Mouse (Mus musculus) embryo, embryonic 11.5 days (tissue): ENCODE data around the gene Epb41l2.

Experiments used
- DNase-seq: peaks from one replicate; pipeline ENCODE4 v3.0.0-alpha.2; 2012; ENCODE audit warnings: low read depth, low spot score

The Epb41l2 gene

GRCm38 (mm10) chr10:25499323-25500071 is 139.9 kb downstream of the Epb41l2 start:
- no peak for DNase-seq

DNA sequence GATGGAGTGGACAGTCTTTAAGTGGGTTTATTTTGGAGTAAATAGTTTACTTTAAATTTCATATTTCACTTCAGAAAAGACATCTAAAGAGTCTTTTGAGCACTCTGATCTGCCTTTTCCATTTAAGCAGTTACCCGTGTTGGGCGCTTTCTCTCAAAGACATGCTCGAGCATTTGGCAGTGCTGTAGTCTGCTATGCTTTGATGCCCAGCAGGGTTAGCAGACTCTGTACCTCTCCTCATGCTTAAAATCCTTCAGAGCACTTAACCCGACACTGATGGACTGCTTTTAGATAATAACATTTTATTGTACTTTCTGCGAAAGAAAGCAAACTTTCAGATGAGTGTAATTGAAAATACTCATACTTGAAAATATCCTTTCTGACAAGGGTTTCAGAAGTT is 143.7 kb downstream of the Epb41l2 start:
- no peak for DNase-seq

GRCm38 (mm10) chr10:25513821-25514220 is 154.2 kb downstream of the Epb41l2 start:
- no peak for DNase-seq

GRCm38 (mm10) chr10:25519954-25520353 is 160.4 kb downstream of the Epb41l2 start:
- no peak for DNase-seq

DNA sequence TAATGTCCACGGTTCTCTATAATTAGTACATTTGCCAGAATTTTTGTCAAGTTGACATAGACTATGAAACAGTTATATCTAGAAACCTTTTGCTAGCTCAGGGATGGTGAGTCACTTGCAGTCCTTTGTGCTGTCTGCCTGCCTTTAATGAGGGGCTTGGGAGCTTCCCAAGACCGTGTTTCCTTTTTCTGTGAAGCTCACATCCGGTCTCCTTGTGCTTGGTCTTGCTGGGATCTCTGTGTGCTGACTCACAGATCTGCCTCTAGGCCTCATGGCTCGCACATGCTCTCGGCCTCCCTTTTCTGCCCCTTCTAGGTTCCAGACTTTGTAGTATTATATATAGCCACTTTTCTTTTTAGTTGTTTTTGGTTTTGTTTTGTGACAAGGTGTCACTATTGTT is 160.8 kb downstream of the Epb41l2 start:
- no peak for DNase-seq

DNA sequence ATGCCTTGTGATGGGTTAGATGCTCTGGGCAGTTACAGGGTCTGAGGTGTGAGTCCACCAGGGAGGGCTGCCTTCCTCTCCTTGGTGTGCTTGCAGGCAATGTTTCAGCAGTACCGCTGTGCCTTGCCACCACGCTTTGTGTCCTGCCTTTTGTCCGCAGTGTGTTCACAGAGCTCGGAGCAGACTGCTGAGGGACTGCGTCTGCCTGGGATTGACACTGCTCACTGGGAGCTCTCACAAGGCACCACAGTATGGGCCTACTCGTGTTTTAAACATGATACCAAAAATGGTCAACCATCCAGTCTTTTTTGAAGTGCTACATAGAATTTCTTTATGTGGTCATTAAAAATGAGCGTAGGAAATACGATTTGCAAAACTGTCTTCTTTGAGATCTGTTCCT is 164.1 kb downstream of the Epb41l2 start:
- no peak for DNase-seq

DNA sequence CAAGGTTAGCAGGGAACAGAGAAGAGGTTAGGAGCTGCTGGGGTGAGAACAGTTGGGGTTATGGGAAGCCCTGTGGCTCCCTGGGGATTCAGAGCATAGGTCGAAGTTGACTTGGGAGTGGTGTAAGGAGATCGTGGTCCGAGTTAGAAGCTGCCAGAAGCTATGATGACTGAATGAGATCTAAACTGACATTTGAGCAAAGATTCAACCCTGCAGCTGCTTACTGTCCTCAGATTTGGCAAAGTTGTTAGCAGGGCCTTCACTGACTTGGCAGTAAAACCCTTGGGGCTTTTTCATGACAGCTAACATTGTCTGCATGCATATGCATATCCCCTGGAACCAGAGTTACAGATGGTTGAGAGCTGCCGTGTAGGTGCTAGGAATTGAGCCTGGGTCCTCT is 166.6 kb downstream of the Epb41l2 start:
- DNase-seq: no peak

GRCm38 (mm10) chr10:25526622-25527021 is 167.0 kb downstream of the Epb41l2 start:
- DNase-seq: no peak

DNA sequence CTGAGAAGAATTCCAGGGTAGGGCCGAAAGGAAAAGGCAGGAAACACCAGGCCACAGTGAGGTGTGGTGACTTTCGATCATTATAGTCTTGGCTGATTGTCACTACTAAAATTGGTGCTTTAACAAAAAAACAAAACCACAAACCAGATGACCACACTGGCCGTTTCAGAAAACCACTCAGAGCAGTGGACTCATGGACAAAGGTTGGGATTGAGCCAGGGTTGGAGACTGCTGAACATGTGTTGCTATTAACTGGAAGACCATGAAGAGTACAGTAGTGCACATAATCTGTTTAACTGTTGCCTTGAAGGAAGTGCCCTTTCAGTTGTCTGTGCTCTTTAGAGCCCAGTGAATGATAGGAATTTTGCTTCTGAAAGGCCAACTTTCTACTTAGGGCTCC is 167.5 kb downstream of the Epb41l2 start:
- DNase-seq: no peak

DNA sequence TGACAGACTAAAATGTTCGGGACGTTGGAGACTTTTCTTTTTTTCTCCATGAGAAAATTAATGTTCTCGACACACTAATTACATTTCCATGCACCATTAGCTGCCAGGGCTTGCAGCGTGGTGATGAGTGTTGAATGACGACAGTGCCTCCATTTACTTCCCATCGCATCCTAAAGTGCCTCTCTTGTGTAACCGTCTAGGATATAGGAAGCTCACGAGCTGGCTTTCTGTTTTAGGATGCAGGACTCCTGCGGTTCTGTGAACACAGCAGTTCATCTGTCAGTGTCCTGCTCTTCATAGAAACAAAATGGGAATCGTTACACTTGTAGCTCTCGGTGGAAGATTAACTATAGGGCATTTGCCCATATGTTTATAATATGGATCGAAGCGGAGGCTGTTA is 171.7 kb downstream of the Epb41l2 start:
- DNase-seq: no peak

DNA sequence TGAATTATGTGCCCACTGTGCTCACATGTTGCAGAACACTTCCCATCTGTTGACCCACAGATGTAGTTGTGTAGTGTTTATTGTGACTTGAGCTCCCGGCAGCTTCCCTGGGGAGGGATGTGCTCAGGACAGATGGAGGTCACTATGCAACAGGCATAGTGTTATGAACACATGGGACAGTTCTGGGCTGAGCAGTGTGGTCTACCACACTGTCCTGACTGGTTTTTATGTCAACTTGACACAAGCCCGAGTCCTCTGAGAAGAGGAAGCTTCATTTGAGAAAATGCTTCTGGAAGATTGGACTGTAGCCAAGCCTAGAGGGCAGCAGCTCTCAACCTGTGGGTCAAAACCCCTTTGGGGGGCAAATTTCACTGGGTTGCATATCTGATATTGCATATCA is 173.5 kb downstream of the Epb41l2 start:
- DNase-seq: no peak

DNA sequence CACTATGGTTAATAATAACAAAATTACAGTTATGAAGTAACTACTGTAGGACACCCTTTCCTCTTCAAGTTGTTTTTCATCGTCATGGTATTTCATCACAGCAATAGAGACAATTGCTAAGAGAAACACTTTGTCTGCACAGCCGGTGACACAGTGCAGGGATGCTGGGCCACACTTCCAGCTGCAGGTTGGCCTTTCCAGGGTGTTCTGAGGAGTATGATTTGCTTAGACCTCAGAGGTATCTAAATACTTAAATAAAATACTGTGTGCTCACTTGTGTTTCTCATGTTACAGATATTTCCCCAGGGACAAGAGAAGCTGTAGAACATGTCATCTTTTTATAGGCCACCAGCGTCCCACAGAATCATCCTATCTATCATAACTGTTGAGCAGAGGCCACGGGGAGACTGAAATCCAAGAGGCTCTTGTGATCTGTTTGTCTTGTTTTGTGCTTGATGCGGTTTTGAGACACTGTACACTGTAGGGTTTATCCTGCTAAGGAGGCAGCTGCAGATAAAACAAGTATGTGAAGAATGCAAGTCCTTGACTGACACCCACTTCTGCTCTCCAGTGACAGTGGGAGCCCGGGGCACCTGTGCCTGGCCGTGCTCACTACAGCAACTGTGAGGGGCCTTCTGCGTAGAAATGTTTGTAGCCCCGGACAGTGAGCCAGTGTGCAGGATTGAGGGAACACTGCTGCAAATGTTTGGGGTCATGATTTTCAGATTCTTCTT is 174.1 kb downstream of the Epb41l2 start:
- no peak for DNase-seq

- no peak for DNase-seq
These were observed 174.9 kb downstream of the Epb41l2 start for GRCm38 (mm10) chr10:25534467-25534866.

DNA sequence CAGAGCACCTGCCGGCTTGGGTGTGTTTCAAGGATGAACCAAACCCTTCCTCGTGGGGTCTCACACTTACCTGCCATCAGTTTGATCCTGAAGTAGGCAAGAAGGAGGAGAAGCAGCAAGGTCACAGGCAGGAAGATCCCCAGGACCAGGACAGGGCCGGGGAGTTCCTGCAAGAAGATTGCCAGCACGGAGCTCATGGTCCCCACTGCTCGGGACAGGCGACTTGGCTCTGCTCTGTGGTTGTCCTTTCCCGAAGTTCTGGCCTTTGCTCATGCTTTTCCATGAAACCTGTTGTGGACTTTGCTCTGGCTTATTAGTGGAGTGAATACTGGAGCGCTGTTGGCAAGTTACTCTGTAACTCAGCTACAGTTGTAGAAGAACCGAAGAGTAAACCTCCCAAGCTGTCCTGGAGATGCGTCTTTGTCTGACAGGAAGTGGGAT is 176.3 kb downstream of the Epb41l2 start, which contains the start of gene Smlr1:
Smlr1 (minus strand) TSS at position 377 of the 441 bp plus-strand sequence.
- no peak for DNase-seq

DNA sequence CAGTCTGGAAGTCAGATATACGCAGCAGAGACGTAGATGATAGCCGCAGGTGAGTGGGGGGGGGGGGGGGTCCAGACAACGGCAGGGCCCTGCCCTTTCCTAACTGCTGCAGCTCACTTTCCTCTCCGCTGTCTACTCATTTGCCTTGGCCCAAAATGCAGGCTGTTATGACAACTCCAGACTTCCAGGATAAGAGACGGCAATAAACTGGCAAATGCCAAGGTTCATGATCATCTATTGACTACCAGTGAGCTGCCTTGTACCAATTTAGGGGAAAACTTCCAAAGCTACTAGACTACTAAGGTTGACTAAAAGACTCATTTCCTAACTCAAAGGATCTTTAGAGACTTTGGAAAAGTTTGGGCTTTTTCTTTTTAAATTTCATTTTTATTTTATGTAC is 177.0 kb downstream of the Epb41l2 start:
- DNase-seq: no peak

DNA sequence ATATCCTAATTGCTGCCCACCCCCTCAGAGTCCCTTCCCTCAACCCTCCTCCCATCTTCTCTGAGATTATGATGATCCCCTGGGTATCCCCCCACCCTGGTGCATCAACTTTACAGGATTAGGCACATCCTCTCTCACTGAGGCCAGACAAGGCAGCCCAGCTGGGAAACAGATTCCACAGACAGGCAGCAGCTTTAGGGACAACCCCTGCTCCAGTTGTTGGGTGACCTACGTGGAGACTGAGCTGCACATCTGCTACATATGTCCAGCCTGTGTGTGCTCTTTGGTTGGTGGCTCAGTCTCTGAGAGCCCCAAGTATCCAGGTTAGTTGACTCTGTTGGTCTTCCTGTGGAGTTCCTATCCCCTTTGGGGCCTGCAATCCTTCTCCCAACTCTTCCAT is 179.1 kb downstream of the Epb41l2 start:
- DNase-seq: no peak

- DNase-seq: no peak
These were observed 179.7 kb downstream of the Epb41l2 start for GRCm38 (mm10) chr10:25539146-25539770.

DNA sequence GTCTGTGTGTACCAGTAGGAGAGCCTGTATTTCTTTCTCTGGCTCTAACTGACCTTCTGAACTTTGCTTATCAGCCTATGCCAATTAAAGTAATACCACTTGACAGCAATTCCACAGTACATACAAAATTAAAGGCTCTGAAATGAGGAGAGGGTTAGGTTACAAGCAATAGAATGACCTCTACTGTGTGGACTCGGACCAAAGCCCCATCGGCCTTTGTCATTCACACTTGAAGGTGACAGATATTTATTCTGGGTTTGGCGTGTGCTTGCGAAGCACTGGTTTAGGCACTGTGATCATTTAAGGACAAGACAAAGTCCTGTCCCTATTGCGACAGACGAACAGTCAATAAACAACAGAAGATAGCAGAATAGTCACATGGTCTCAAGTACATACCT is 180.2 kb downstream of the Epb41l2 start:
- no peak for DNase-seq

DNA sequence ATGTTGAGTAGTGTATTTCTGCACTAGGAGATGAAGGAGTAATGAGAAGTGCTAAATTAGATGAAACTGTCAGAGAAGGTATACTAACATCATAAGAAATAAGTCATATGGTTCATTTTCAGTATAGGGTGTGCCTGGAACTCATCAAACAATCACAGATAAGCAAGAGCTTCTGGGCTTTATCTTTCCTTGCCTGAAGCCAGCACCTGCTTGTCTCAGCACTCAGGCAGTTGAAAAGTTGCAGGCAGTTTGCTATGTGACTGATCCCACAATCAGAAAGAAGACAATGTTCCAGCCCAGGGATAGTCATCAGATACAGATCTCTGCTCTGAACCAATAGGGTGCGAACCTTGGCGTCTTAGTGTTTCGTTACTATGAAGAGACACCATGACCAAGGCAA is 181.5 kb downstream of the Epb41l2 start:
- DNase-seq: no peak

- no peak for DNase-seq
These were observed 193.3 kb downstream of the Epb41l2 start for GRCm38 (mm10) chr10:25552936-25553335.

- no peak for DNase-seq
These were observed 212.0 kb downstream of the Epb41l2 start for GRCm38 (mm10) chr10:25571319-25572240.
